Mouse (Mus musculus) CH12.LX (cell line): ENCODE results near the gene Wee1. TPM values are rescaled to one million over a fixed set of nuclear protein-coding genes. Genes with fewer than 3 reads are reported as not detected.
A peak's percentile ranks its signal among the peaks of the same experiment; 100 is the strongest.

ENCODE experiments used
- DNase-seq: peaks from one replicate; pipeline ENCODE4 v3.0.0-alpha.2; 2013; ENCODE audit errors: extremely low read depth
- H3K27ac ChIP-seq: 2 replicates; pipeline ENCODE4 v1.5.1; 2012; ENCODE audit warnings: low read depth, mild to moderate bottlenecking, control low read depth, moderate library complexity; ENCODE audit not compliant: insufficient read depth
- H3K27me3 ChIP-seq: replicated peaks from 2 replicates; pipeline ENCODE3; 2012; ENCODE audit warnings: inconsistent platforms
- H3K36me3 ChIP-seq, 2 experiments: replicated peaks in 1 of 2; 2 replicates each; pipeline versions ENCODE3 to v1.6.1; 2012; ENCODE audit warnings: inconsistent platforms in 1 of 2, low read length in 1 of 2, mild to moderate bottlenecking in 1 of 2, mixed read lengths in 1 of 2, moderate library complexity in 1 of 2; ENCODE audit not compliant: control insufficient read depth in 1 of 2, insufficient read depth in 1 of 2
- H3K4me1 ChIP-seq, 2 experiments: 2 replicates each; pipeline ENCODE4 v1.6.1; 2012; ENCODE audit warnings: inconsistent platforms in 1 of 2, moderate library complexity in 1 of 2; ENCODE audit not compliant: insufficient read depth in 2 of 2, control insufficient read depth in 1 of 2
- H3K4me2 ChIP-seq: 2 replicates; pipeline ENCODE4 v1.6.1; 2012; ENCODE audit warnings: low read depth, mild to moderate bottlenecking, control low read depth; ENCODE audit not compliant: poor library complexity, insufficient read depth, severe bottlenecking
- H3K4me3 ChIP-seq, 3 experiments: fragments of 150-350 bp in 1 of 3; sonication (generic) in 1 of 3; replicated peaks in 1 of 3; 2 replicates each; pipeline versions ENCODE3 to v1.5.1; 2011 to 2012; ENCODE audit warnings: low read depth in 2 of 3, low read length in 2 of 3, mild to moderate bottlenecking in 2 of 3, moderate library complexity in 2 of 3, control low read depth in 1 of 3, improper control_type of control experiment in 1 of 3, inconsistent platforms in 1 of 3, mixed read lengths in 1 of 3; ENCODE audit not compliant: poor library complexity in 1 of 3
- H3K79me2 ChIP-seq: replicated peaks from 2 replicates; pipeline ENCODE4 v1.6.1; 2012; ENCODE audit warnings: mild to moderate bottlenecking, moderate library complexity; ENCODE audit not compliant: control insufficient read depth, poor library complexity, insufficient read depth, severe bottlenecking; ENCODE audit errors: extremely low read depth
- H3K9ac ChIP-seq: 2 replicates; pipeline ENCODE4 v1.6.1; 2012; ENCODE audit warnings: low read depth, mild to moderate bottlenecking, control low read depth, moderate library complexity; ENCODE audit not compliant: insufficient read depth
- H3K9me3 ChIP-seq: replicated peaks from 2 replicates; pipeline ENCODE3; 2012; ENCODE audit warnings: low read length, inconsistent platforms, mixed read lengths
- BHLHE40 ChIP-seq: IDR thresholded peaks from 2 replicates; pipeline ENCODE4 v1.6.1; 2011; ENCODE audit warnings: mild to moderate bottlenecking, low read depth, low read length, improper control_type of control experiment
- CHD1 ChIP-seq: IDR thresholded peaks from 2 replicates; pipeline ENCODE4 v1.6.1; 2012; ENCODE audit warnings: low read depth, low read length, improper control_type of control experiment, inconsistent platforms
- CHD2 ChIP-seq: IDR thresholded peaks from 2 replicates; pipeline ENCODE4 v1.6.1; 2011; ENCODE audit warnings: low read length, improper control_type of control experiment
- CTCF ChIP-seq, 2 experiments: IDR thresholded peaks in 1 of 2; conservative IDR thresholded peaks in 1 of 2; 2 replicates each; pipeline ENCODE4 v1.5.1; 2011 to 2012; ENCODE audit warnings: low read depth in 2 of 2, low read length in 2 of 2, improper control_type of control experiment in 1 of 2, inconsistent platforms in 1 of 2, mild to moderate bottlenecking in 1 of 2, moderate library complexity in 1 of 2
- ELF1 ChIP-seq: IDR thresholded peaks from 2 replicates; pipeline ENCODE4 v1.6.1; 2014; ENCODE audit warnings: low read depth, mild to moderate bottlenecking, inconsistent platforms, low read length, improper control_type of control experiment
- JUN ChIP-seq: IDR thresholded peaks from 2 replicates; pipeline ENCODE4 v1.6.1; 2011; ENCODE audit warnings: low read depth, mild to moderate bottlenecking, low read length, improper control_type of control experiment, moderate library complexity; ENCODE audit not compliant: insufficient read depth
- JUND ChIP-seq: conservative IDR thresholded peaks from 2 replicates; pipeline ENCODE4 v1.6.1; 2011; ENCODE audit warnings: low read depth, low read length, improper control_type of control experiment
- MYC ChIP-seq: IDR thresholded peaks from 2 replicates; pipeline ENCODE4 v1.6.1; 2011; ENCODE audit warnings: low read depth, mild to moderate bottlenecking, improper control_type of control experiment, low read length
- NRF1 ChIP-seq: IDR thresholded peaks from 2 replicates; pipeline ENCODE4 v1.6.1; 2014; ENCODE audit warnings: low read depth, mild to moderate bottlenecking, inconsistent platforms, low read length, improper control_type of control experiment, moderate library complexity
- RCOR1 ChIP-seq: conservative IDR thresholded peaks from 2 replicates; pipeline ENCODE4 v1.6.1; 2012; ENCODE audit warnings: low read depth, mild to moderate bottlenecking, inconsistent platforms, low read length, improper control_type of control experiment
- SIN3A ChIP-seq: IDR thresholded peaks from 2 replicates; pipeline ENCODE4 v1.6.1; 2012; ENCODE audit warnings: low read length, improper control_type of control experiment, inconsistent platforms
- SMC3 ChIP-seq: IDR thresholded peaks from 2 replicates; pipeline ENCODE4 v1.6.1; 2011; ENCODE audit warnings: low read depth, low read length, improper control_type of control experiment
- TBP ChIP-seq: conservative IDR thresholded peaks from 2 replicates; pipeline ENCODE4 v1.6.1; 2011; ENCODE audit warnings: low read depth, low read length, improper control_type of control experiment
- USF2 ChIP-seq: conservative IDR thresholded peaks from 2 replicates; pipeline ENCODE4 v1.6.1; 2011; ENCODE audit warnings: low read depth, low read length, improper control_type of control experiment
- dilution Hi-C: fragments of 300-500 bp; cut with MboI; formaldehyde crosslinking; loops from 2 replicates; pipeline ENCODE4 v1.14.3; 2020; ENCODE audit warnings: low sequenced_read_pairs; ENCODE audit not compliant: extremely low pct_unique_long_range_greater_than_20kb, extremely low pct_ligation_motif_present
- in situ Hi-C: fragments of 300-500 bp; cut with MboI; formaldehyde crosslinking; loops from 3 replicates; pipeline ENCODE4 v1.14.3; 2019; ENCODE audit warnings: low sequenced_read_pairs, low pct_ligation_motif_present, low pct_unique_long_range_greater_than_20kb, mixed read lengths
- polyA plus RNA-seq: library from polyadenylated mRNA; unstranded; fragments of >175 nt; gene quantifications from 2 replicates; pipeline ENCODE4 v1.2.1, GENCODE M21; 2012; ENCODE audit warnings: low read depth; ENCODE audit not compliant: insufficient read length
- total RNA-seq, 2 experiments: library from RNA; depleted of rRNA; stranded (reverse); fragments of 300-350 nt in 1 of 2; fragments of >200 nt in 1 of 2; gene quantifications; 2 replicates each; pipeline ENCODE4 v1.2.3; 2012 to 2014

The Wee1 gene
- total and polyA plus RNA-seq, 3 experiments: 10.1 to 30.3 (median 14.2) TPM

- TF ChIP-seq SIN3A: peak; percentile 93
- TF ChIP-seq CHD2: peak; percentile 77
- TF ChIP-seq JUND: peak; percentile 91
- peak; percentile 68 for TF ChIP-seq ELF1
- TF ChIP-seq NRF1: no peak
- TF ChIP-seq USF2: no peak
- peak; percentile 77; the same call in 1 of the 2 replicates for TF ChIP-seq RCOR1
Measured at GRCm38 (mm10) chr7:110108967-110109610, 12.8 kb upstream of the Wee1 start (continued).

GRCm38 (mm10) chr7:110110061-110110656, 11.7 kb upstream of the Wee1 start:
- dilution Hi-C loops: no loop called here
- Histone ChIP-seq H3K27ac (no peak overlapping the region), H3K4me1 (peaks cover 0 to 17% of the 10 kb centered on the region in 2 experiments; a peak in 2 of 4 replicates), H3K9me3 (peaks cover 2% of the 10 kb centered on the region), H3K9ac (no peak overlapping the region; the same call in 1 of the 2 replicates), H3K36me3 (no peaks in the 10 kb centered on the region), H3K4me3 (no peak overlapping the region), H3K27me3 (no peaks in the 10 kb centered on the region), H3K79me2 (no peaks in the 10 kb centered on the region), H3K4me2 (no peak overlapping the region)
- in situ Hi-C loops: no loop called here
- no peak for TF ChIP-seq MYC
- TF ChIP-seq, all 38 proteins: peak for 0
- DNase-seq: no peak

- Histone ChIP-seq H3K9me3 (peaks cover 2% of the 10 kb centered on the region), H3K36me3 (no peaks in the 10 kb centered on the region), H3K4me1 (peaks cover 0 to 12% of the 10 kb centered on the region in 2 experiments; a peak in 2 of 4 replicates), H3K79me2 (no peaks in the 10 kb centered on the region), H3K4me2 (no peak overlapping the region), H3K27ac (no peak overlapping the region), H3K9ac (no peak overlapping the region), H3K4me3 (no peak overlapping the region), H3K27me3 (no peaks in the 10 kb centered on the region)
- dilution Hi-C loops: no loop called here
- TF ChIP-seq CTCF (conservative IDR thresholded peaks at IDR 0.05 in 1 of 2, IDR thresholded peaks at IDR 0.05 in 1 of 2; ENCODE audit: low read depth in 2 of 2, low read length in 2 of 2): no peak
- no peak for TF ChIP-seq MYC
- TF ChIP-seq JUN: no peak
- TF ChIP-seq CHD1: no peak
- no peak for TF ChIP-seq BHLHE40
- no peak for TF ChIP-seq TBP
- TF ChIP-seq SMC3: no peak
- TF ChIP-seq, all 38 proteins: peak for 0
- no peak for DNase-seq
- in situ Hi-C loops: no loop called here
Measured at GRCm38 (mm10) chr7:110114699-110115098, 7.1 kb upstream of the Wee1 start.
